Mouse (Mus musculus) inflammation-experienced regulatory T-cells (primary cell): Measurements from ENCODE around the gene Apol7b. TPM values are rescaled to one million over a fixed set of nuclear protein-coding genes. Genes with fewer than 3 reads are reported as not detected.

Source experiments
- polyA plus RNA-seq, 2 experiments: library from polyadenylated mRNA; unstranded; fragments of 100-300 nt; shearing (Covaris generic); gene quantifications; one replicate each; pipeline ENCODE4 v1.2.1; 2017

Apol7b gene
- 1 to 10 TPM in 1 of 2 experiments, under 1 TPM in 1; 0.24 to 2.2 TPM for polyA plus RNA-seq

GRCm38 (mm10) chr15:77447392-77447791 lies at the start of gene Apol7b:
Gene Apol7b, minus strand, starts transcription at chr15:77447492.

GRCm38 (mm10) chr15:77476693-77477092 lies 29.4 kb upstream of the Apol7b start, which contains the start of gene Apol10a:
Gene Apol10a, plus strand, starts transcription at chr15:77477047.

GRCm38 (mm10) chr15:77411035-77411434 lies 36.3 kb downstream of the Apol7b start, which contains the start of gene Apol9a:
Gene Apol9a, minus strand, starts transcription at chr15:77411135.

GRCm38 (mm10) chr15:77399027-77399426 lies 48.3 kb downstream of the Apol7b start, which contains the start of gene Apol7a:
Gene Apol7a, minus strand, starts transcription at chr15:77399110.

Other genes with a start within 250 kb of the Apol7b start
- 1 to 10 TPM in 1 of 2 experiments, under 1 TPM in 1; 0.35 to 3.7 TPM for gene Rbfox2, start 140.5 kb downstream of the Apol7b start, polyA plus RNA-seq
- under 1 TPM in 1 of 2 experiments, not detected in 1; 0.34 TPM for gene Apol7a, start 48.4 kb downstream of the Apol7b start, polyA plus RNA-seq
- 10 to 100 TPM in 1 of 2 experiments, 1 to 10 TPM in 1; 8.1 to 16.1 TPM for gene Apol9a, start 36.4 kb downstream of the Apol7b start, polyA plus RNA-seq
- gene Apol10a, start 29.6 kb upstream of the Apol7b start, polyA plus RNA-seq = under 1 TPM; 0.35 to 0.67 TPM
- not detected for gene Apol11a, start 60.8 kb upstream of the Apol7b start, polyA plus RNA-seq
- gene Apol7c, start 85.8 kb upstream of the Apol7b start, polyA plus RNA-seq = under 1 TPM; 0.17 to 0.43 TPM
- gene 1700025B11Rik, start 114.4 kb upstream of the Apol7b start, polyA plus RNA-seq = not detected
- gene Apol10b, start 148.6 kb upstream of the Apol7b start, polyA plus RNA-seq = 1 to 10 TPM; 2.2 to 6.8 TPM
- not detected for gene Gm36245, start 151.8 kb upstream of the Apol7b start, polyA plus RNA-seq
- 1 to 10 TPM in 1 of 2 experiments, under 1 TPM in 1; 0.19 to 1.2 TPM for gene Apol11b, start 195.8 kb upstream of the Apol7b start, polyA plus RNA-seq